Mouse (Mus musculus) midbrain, embryonic 14.5 days (tissue): Measurements from ENCODE around the gene Sema5b. TPM values are rescaled to one million over a fixed set of nuclear protein-coding genes. Genes with fewer than 3 reads are reported as not detected.

ENCODE experiments used
- ATAC-seq: fragments of 200-750 bp; cut with Nextera tagmentation; 2 replicates; pipeline ENCODE4 v1.8.0; 2017; ENCODE audit warnings: moderate number of reproducible peaks, moderate library complexity; ENCODE audit not compliant: low FRiP score, low TSS enrichment
- DNase-seq: peaks from one replicate; pipeline ENCODE4 v3.0.0-alpha.2; 2015
- H3K27ac ChIP-seq: fragments of 300-500 bp; sonication (generic); replicated peaks from 2 replicates; pipeline ENCODE4 v1.5.1; 2014; ENCODE audit warnings: mild to moderate bottlenecking, low read depth, low read length, moderate library complexity
- H3K27me3 ChIP-seq: fragments of 300-500 bp; sonication (generic); 2 replicates; pipeline ENCODE4 v1.6.1; 2014; ENCODE audit warnings: low read length, control low read depth, mixed read lengths; ENCODE audit not compliant: control insufficient read depth, insufficient read depth
- H3K36me3 ChIP-seq: fragments of 300-500 bp; sonication (generic); 2 replicates; pipeline ENCODE4 v1.6.1; 2014; ENCODE audit warnings: low read length, control low read depth; ENCODE audit not compliant: control insufficient read depth, insufficient read depth
- H3K4me1 ChIP-seq: fragments of 300-500 bp; sonication (generic); 2 replicates; pipeline ENCODE4 v1.6.1; 2014; ENCODE audit warnings: mild to moderate bottlenecking, antibody characterized with exemption, low read length, control low read depth; ENCODE audit not compliant: control insufficient read depth, insufficient read depth
- H3K4me2 ChIP-seq: fragments of 300-500 bp; sonication (generic); 2 replicates; pipeline ENCODE4 v1.6.1; 2014; ENCODE audit warnings: mild to moderate bottlenecking, low read length, moderate library complexity
- H3K4me3 ChIP-seq: fragments of 300-500 bp; sonication (generic); replicated peaks from 2 replicates; pipeline ENCODE4 v1.5.1; 2014; ENCODE audit warnings: low read depth, low read length
- H3K9ac ChIP-seq: fragments of 300-500 bp; sonication (generic); replicated peaks from 2 replicates; pipeline ENCODE4 v1.6.1; 2014; ENCODE audit warnings: mild to moderate bottlenecking, low read length, moderate library complexity
- H3K9me3 ChIP-seq: fragments of 300-500 bp; sonication (generic); 2 replicates; pipeline ENCODE4 v1.6.1; 2016; ENCODE audit warnings: low read length, control low read depth, mixed read lengths; ENCODE audit not compliant: control insufficient read depth
- WGBS: fragments of 180-500 bp; shearing (Covaris S2); extraction: QIAGEN DNeasy Blood & Tissue Kit; methylation state at CpG from one replicate; pipeline ENCODE4 v1.1.7; 2014; 5-methylcytosine and 5-hydroxymethylcytosine counted together
- polyA plus RNA-seq: library from polyadenylated mRNA; unstranded; fragments of >200 nt; fragmentation: Nextera tagmentation; extraction: Ambion mirVana; gene quantifications from 2 replicates; pipeline ENCODE4 v1.2.1, GENCODE M21; 2014

The Sema5b gene
- polyA plus RNA-seq, 1 experiment from 2014 or later: 20.0 TPM

- H3K4me1 ChIP-seq: peaks cover 18% of the 10 kb centered on the region
- peak; percentile 73 for DNase-seq
- no peak overlapping the region for H3K4me2 ChIP-seq
- peak overlapping the region; percentile 46 for H3K27ac ChIP-seq
- ATAC-seq: peak; percentile 25; the same call in 1 of the 2 replicates
- WGBS: 53% methylated on average over 16 of the region's 16 CpGs
- no peak overlapping the region for H3K4me3 ChIP-seq
- no peaks in the 10 kb centered on the region for H3K27me3 ChIP-seq
- no peak overlapping the region for H3K9ac ChIP-seq
- H3K9me3 ChIP-seq: no peaks in the 10 kb centered on the region
- H3K36me3 ChIP-seq: peaks cover 2% of the 10 kb centered on the region; the same call in 1 of the 2 replicates
Measured at GRCm38 (mm10) chr16:35625286-35626020, 84.5 kb downstream of the Sema5b start.

DNA sequence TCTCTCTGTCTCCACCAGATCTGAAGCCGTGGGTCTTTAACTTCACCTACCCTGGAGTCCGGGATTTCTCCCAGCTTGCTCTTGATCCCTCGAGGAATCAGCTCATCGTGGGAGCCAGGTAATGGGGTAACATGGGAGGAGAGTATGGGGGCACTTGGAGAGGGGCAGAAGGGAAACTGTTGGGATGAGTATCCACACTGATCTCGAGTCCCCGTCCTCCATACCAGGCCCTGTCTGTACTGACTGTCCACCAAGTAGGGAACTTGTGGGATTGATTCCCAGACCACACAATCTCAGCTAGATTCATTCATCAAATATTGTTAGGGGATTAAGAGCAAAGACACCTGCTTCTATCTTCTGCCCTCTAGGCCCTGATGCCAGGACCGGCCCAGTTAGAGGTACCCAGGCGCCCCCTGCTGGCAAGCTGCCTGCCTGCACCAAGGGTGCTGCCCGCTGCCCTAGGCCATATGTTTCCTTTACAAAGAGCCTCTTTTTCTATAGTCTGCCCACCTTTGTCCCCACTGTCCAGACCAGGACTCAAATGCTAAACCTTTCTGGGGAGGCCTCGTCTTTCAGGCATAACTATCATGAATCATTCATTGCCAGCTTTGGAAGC lies 87.2 kb downstream of the Sema5b start:
- DNase-seq (peak; percentile 90), ATAC-seq (peak; percentile 53; the same call in 1 of the 2 replicates)
- Histone ChIP-seq H3K9me3 (no peaks in the 10 kb centered on the region), H3K4me3 (no peak overlapping the region), H3K27ac (no peak overlapping the region), H3K36me3 (peaks cover 5% of the 10 kb centered on the region; the same call in 1 of the 2 replicates), H3K4me2 (no peak overlapping the region), H3K4me1 (peaks cover 18% of the 10 kb centered on the region), H3K9ac (no peak overlapping the region), H3K27me3 (no peaks in the 10 kb centered on the region)
- WGBS: 36% methylated on average over 10 of the region's 10 CpGs

- DNase-seq: no peak
- no peak for ATAC-seq
- Histone ChIP-seq H3K9me3 (no peaks in the 10 kb centered on the region), H3K4me3 (no peak overlapping the region), H3K27me3 (no peaks in the 10 kb centered on the region), H3K9ac (no peak overlapping the region), H3K4me2 (no peak overlapping the region), H3K27ac (0 out of 2 replicates have a peak overlapping the region, but pooled peaks have one; percentile 32), H3K4me1 (peaks cover 2% of the 10 kb centered on the region; the same call in 1 of the 2 replicates), H3K36me3 (peaks cover 11% of the 10 kb centered on the region; the same call in 1 of the 2 replicates)
- 75% methylated on average over 16 of the region's 16 CpGs for WGBS
Measured at GRCm38 (mm10) chr16:35630470-35631183, 89.7 kb downstream of the Sema5b start.

- no peaks in the 10 kb centered on the region for H3K4me1 ChIP-seq
- H3K27ac ChIP-seq: no peak overlapping the region
- no peaks in the 10 kb centered on the region for H3K27me3 ChIP-seq
- 73% methylated on average over 2 of the region's 2 CpGs for WGBS
- DNase-seq (no peak), ATAC-seq (no peak)
- H3K4me3 ChIP-seq: no peak overlapping the region
- no peak overlapping the region for H3K9ac ChIP-seq
- H3K36me3 ChIP-seq: peaks cover 11% of the 10 kb centered on the region; the same call in 1 of the 2 replicates
- no peak overlapping the region for H3K4me2 ChIP-seq
- no peaks in the 10 kb centered on the region for H3K9me3 ChIP-seq
Measured at GRCm38 (mm10) chr16:35633058-35633457, 92.1 kb downstream of the Sema5b start.

- ATAC-seq: no peak
- no peaks in the 10 kb centered on the region for H3K27me3 ChIP-seq
- peaks cover 9% of the 10 kb centered on the region; the same call in 1 of the 2 replicates for H3K36me3 ChIP-seq
- H3K9ac ChIP-seq: no peak overlapping the region
- 67% methylated on average over 4 of the region's 4 CpGs for WGBS
- no peak overlapping the region for H3K4me2 ChIP-seq
- H3K4me3 ChIP-seq: no peak overlapping the region
- H3K27ac ChIP-seq: no peak overlapping the region
- no peaks in the 10 kb centered on the region for H3K9me3 ChIP-seq
- DNase-seq: no peak
- H3K4me1 ChIP-seq: no peaks in the 10 kb centered on the region
Measured at GRCm38 (mm10) chr16:35634971-35635370, 94.0 kb downstream of the Sema5b start.

DNA sequence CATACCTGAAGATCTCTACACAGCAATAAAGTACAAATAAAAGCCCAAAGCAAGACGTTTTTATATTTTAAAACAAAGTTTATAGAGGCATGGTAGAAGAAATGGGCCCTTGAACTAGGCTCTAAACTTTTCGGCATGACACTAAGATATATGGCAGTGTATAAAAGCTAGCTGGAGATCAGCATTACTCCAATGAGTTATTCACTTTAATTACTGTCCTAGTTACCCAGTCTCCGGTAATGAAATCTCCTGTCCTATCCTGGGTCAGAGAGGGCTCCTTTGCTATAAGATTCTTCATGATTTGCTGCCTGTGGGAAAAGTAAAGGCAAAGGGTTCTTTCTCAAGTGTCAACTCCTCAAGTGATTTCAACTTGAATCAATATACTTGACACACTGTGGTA lies 98.6 kb downstream of the Sema5b start:
- WGBS: 88% methylated on average over 3 of the region's 3 CpGs
- no peak for DNase-seq

GRCm38 (mm10) chr16:35648862-35649261 lies 107.9 kb downstream of the Sema5b start:
- no peak overlapping the region for H3K27ac ChIP-seq
- no peaks in the 10 kb centered on the region for H3K9me3 ChIP-seq
- DNase-seq (no peak), ATAC-seq (no peak)
- no peaks in the 10 kb centered on the region for H3K27me3 ChIP-seq
- peaks cover 17% of the 10 kb centered on the region; the same call in 1 of the 2 replicates for H3K36me3 ChIP-seq
- H3K4me1 ChIP-seq: no peaks in the 10 kb centered on the region
- H3K9ac ChIP-seq: no peak overlapping the region
- no peak overlapping the region for H3K4me2 ChIP-seq
- 88% methylated on average over 4 of the region's 4 CpGs for WGBS
- H3K4me3 ChIP-seq: no peak overlapping the region

More for the DNA sequence above, 98.6 kb downstream of the Sema5b start:
- H3K36me3 ChIP-seq: no peaks in the 10 kb centered on the region
- H3K9ac ChIP-seq: no peak overlapping the region
- no peak overlapping the region for H3K27ac ChIP-seq
- no peak overlapping the region for H3K4me3 ChIP-seq
- H3K27me3 ChIP-seq: no peaks in the 10 kb centered on the region
- no peaks in the 10 kb centered on the region for H3K4me1 ChIP-seq
- no peak for ATAC-seq
- H3K4me2 ChIP-seq: no peak overlapping the region
- no peaks in the 10 kb centered on the region for H3K9me3 ChIP-seq

DNA sequence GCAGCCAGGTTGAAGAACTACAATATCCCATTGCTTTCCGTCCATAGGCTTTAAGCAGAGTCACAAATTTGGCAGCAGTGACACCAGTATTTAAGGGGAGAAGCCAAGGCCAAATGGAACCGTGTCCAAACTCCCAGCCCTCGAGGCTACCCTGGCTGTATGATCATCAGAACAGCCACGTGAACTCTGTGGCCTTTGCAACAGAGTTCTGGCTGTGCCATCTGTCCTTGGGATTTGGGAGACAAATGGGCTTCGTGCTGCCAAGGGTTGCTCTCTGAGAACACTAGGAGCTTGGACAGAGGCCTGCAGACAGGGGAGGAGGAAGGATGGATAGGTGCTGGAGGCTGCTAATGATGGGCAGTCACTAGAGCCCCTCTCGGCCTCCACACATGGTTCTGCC lies 111.3 kb downstream of the Sema5b start:
- no peak for ATAC-seq
- DNase-seq: peak; percentile 20
- Histone ChIP-seq H3K27ac (no peak overlapping the region), H3K36me3 (0 out of 2 replicates have a peak, but pooled peaks cover 8% of the 10 kb centered on the region), H3K9me3 (no peaks in the 10 kb centered on the region), H3K4me1 (no peaks in the 10 kb centered on the region), H3K4me3 (no peak overlapping the region), H3K27me3 (no peaks in the 10 kb centered on the region), H3K9ac (no peak overlapping the region), H3K4me2 (no peak overlapping the region)
- 77% methylated on average over 6 of the region's 6 CpGs for WGBS
